Mouse (Mus musculus) heart, postnatal 0 days (tissue): Measurements from ENCODE around the gene Olfr523.

Experiments
- CTCF ChIP-seq: IDR thresholded peaks from 2 replicates; pipeline ENCODE4 v1.5.1; 2016; ENCODE audit warnings: antibody characterized with exemption, control low read depth, low read depth
- EP300 ChIP-seq: IDR thresholded peaks from 2 replicates; pipeline ENCODE4 v1.6.1; 2016; ENCODE audit warnings: antibody characterized with exemption, low read depth

GRCm38 (mm10) chr7:140170863-140171262 lies 2.2 kb upstream of the Olfr523 start:
- TF ChIP-seq CTCF = no peak
- TF ChIP-seq EP300 = no peak
